Mouse (Mus musculus): ENCODE data around the gene Snai3. TPM values are rescaled to one million over a fixed set of nuclear protein-coding genes. Genes with fewer than 3 reads are reported as not detected.

Gene Snai3
- total RNA-seq, 2 experiments from 2014 or later, result 11.3 TPM

GRCm38 (mm10) chr8:122433269-122433905 is 27.1 kb downstream of the Snai3 start:
- Histone ChIP-seq H3K4me3 (peak overlapping the region; percentile 85), H3K27ac (peak overlapping the region; percentile 85)
- TF ChIP-seq CTCF (IDR thresholded peaks at IDR 0.05), result peak; percentile 21; the same call in 1 of the 2 replicates
- intact Hi-C loops (cut with DNase I), result no loop called here
- DNase-seq, result no peak

- intact Hi-C loops (cut with DNase I), result no loop called here
- DNase-seq, result peak; percentile 83
- Histone ChIP-seq H3K4me3 (peak within 1 kb of the TSS; percentile 85), H3K27ac (peak within 1 kb of the TSS; percentile 85)
- TF ChIP-seq CTCF (IDR thresholded peaks at IDR 0.05), result no peak
Measured at GRCm38 (mm10) chr8:122432443-122433268, 27.9 kb downstream of the Snai3 start, which contains the start of gene Cyba. Gene Cyba, minus strand, starts transcription at chr8:122432930.

- H3K4me3 ChIP-seq, result peak overlapping the region; percentile 85
- intact Hi-C loops (cut with DNase I), result no loop called here
- H3K27ac ChIP-seq, result peak overlapping the region; percentile 85
- no peak for DNase-seq
- TF ChIP-seq CTCF (IDR thresholded peaks at IDR 0.05), result no peak
Measured at GRCm38 (mm10) chr8:122431694-122432442, 28.7 kb downstream of the Snai3 start.

- Histone ChIP-seq H3K27ac (no peak overlapping the region), H3K4me3 (no peak overlapping the region)
- intact Hi-C loops (cut with DNase I), result no loop called here
- TF ChIP-seq CTCF (IDR thresholded peaks at IDR 0.05), result no peak
- no peak for DNase-seq
Measured at GRCm38 (mm10) chr8:122430646-122431045, 29.9 kb downstream of the Snai3 start.

- intact Hi-C loops (cut with DNase I), result no loop called here
- no peak for DNase-seq
- Histone ChIP-seq H3K4me3 (no peak overlapping the region), H3K27ac (no peak overlapping the region; the same call in 1 of the 2 replicates)
- no peak for TF ChIP-seq CTCF (IDR thresholded peaks at IDR 0.05)
Measured at GRCm38 (mm10) chr8:122430058-122430636, 30.4 kb downstream of the Snai3 start.

GRCm38 (mm10) chr8:122428163-122428562 is 32.4 kb downstream of the Snai3 start:
- no peak overlapping the region for H3K27ac ChIP-seq
- H3K4me3 ChIP-seq, result no peak overlapping the region
- no peak for DNase-seq
- TF ChIP-seq CTCF (IDR thresholded peaks at IDR 0.05), result no peak
- intact Hi-C loops (cut with DNase I), result no loop called here

DNA sequence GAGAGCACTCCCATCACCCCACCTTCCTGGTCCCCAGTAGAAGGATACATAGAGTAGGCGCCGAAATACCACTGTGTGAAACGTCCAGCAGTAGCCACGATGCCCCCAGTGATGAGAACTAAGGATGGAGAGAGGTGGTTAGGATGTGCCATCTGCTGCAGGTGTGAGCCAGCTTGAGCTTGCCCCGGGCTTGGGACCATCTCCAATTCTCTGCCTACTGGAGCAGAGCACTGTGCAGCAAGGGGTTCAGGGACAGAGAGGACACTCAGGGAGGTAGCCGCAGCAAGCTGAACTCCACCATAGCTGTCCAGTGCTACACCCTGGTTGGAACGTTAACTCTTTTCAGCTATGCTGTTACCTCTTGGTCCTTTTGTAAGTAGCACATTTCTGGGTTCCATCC is 32.9 kb downstream of the Snai3 start:
- Histone ChIP-seq H3K27ac (no peak overlapping the region), H3K4me3 (no peak overlapping the region)
- intact Hi-C loops (cut with DNase I), result no loop called here
- no peak for TF ChIP-seq CTCF (IDR thresholded peaks at IDR 0.05)
- DNase-seq, result no peak

DNA sequence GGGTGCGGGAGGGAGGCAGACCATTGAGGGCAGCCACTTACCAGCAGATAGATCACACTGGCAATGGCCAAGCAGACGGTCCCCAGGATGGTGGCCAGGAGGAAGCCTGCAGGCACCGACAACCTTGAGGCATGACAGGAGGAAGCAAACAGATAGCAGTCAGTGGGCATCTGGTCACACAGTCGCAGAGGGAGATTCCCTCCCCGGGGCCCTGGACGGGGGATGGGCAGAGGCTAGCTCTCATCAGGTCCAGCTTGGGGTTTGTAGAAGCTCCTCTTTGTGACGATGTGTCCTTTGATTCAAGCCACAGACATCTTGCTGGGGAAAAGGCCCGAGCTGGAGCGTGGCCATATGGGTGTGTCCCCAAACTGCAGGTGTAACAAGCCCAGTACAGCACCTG is 34.4 kb downstream of the Snai3 start:
- DNase-seq, result no peak
- no peak overlapping the region for H3K27ac ChIP-seq
- intact Hi-C loops (cut with DNase I), result no loop called here
- no peak for TF ChIP-seq CTCF (IDR thresholded peaks at IDR 0.05)
- H3K4me3 ChIP-seq, result no peak overlapping the region

- no peak for TF ChIP-seq CTCF (IDR thresholded peaks at IDR 0.05)
- peak overlapping the region; percentile 49 for H3K27ac ChIP-seq
- intact Hi-C loops (cut with DNase I), result no loop called here
- DNase-seq, result peak; percentile 65
- H3K4me3 ChIP-seq, result no peak overlapping the region
Measured at GRCm38 (mm10) chr8:122423659-122424058, 36.9 kb downstream of the Snai3 start.

DNA sequence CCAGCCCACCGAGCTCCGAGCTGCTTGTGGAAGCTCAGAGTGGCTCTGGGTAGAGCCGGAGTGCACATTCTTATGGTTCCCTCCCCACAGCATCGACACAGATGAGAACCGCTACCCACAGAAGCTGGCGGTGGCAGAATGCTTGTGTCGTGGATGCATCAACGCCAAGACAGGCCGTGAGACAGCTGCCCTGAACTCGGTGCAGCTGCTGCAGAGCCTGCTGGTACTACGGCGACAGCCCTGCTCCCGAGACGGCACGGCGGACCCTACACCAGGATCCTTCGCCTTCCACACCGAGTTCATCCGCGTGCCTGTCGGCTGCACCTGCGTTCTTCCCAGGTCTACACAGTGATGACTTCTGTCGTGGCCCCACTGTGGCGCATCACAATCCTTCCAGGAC is 37.3 kb downstream of the Snai3 start:
- intact Hi-C loops (cut with DNase I), result no loop called here
- no peak for DNase-seq

DNA sequence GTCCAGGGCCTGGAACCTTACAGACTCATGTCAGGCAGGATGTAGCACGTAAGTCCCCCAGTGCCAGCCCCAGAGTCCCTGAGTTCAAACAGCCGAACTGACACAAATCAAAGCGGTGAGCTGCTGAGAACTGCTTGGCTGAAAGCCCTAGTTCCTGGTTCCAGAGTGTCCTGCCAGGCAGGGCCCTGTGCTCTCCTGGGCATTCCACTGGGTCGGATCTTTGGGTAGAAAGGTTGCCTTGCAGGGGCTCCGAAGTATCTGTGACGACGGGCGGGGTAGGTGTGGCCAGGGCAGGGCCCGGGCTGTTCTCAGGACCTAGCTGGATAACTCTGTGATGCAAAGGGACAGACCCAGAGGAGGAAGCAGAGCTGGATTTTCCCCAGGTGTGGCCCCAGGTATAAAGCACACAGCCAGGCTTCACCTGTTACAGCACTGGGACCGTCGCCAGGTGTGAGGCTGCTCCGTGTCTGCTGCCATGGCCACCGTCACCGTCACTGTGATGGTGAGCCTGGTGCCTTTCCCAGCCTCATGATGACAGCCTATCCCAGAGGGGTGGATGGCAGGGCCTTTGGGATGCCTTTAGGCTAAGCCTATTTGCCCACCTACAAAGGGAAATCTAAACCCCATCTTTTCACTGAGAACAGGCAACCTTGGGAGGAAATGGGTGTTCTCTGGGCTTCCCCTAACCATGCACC is 39.0 kb downstream of the Snai3 start, which contains the start of gene Il17c:
Gene Il17c, plus strand, starts transcription at position 645 of the 695 bp plus-strand sequence.
- H3K4me3 ChIP-seq, result no peak within 1 kb of the TSS
- no peak for TF ChIP-seq CTCF (IDR thresholded peaks at IDR 0.05)
- no peak within 1 kb of the TSS for H3K27ac ChIP-seq
- intact Hi-C loops (cut with DNase I), result no loop called here
- no peak for DNase-seq

More for the DNA sequence above, 37.3 kb downstream of the Snai3 start:
- Histone ChIP-seq H3K27ac (peak overlapping the region; percentile 20; the same call in 1 of the 2 replicates), H3K4me3 (no peak overlapping the region)
- TF ChIP-seq CTCF (IDR thresholded peaks at IDR 0.05), result no peak

Data from gastrocnemius, adult 2 months (tissue).